Mouse (Mus musculus) forebrain, embryonic 14.5 days (tissue): ENCODE data around the gene Wnt5a. TPM values are rescaled to one million over a fixed set of nuclear protein-coding genes. Genes with fewer than 3 reads are reported as not detected.

ENCODE experiments used
- ATAC-seq: fragments of 200-750 bp; cut with Nextera tagmentation; 2 replicates; pipeline ENCODE4 v1.8.0; 2017; ENCODE audit warnings: mild to moderate bottlenecking, moderate library complexity
- DNase-seq: peaks from one replicate; pipeline ENCODE4 v3.0.0-alpha.2; 2015; ENCODE audit warnings: low spot score
- H3K27ac ChIP-seq: fragments of 300-500 bp; sonication (generic); 2 replicates; pipeline ENCODE4 v1.5.1; 2014; ENCODE audit warnings: low read depth, mild to moderate bottlenecking, control low read depth, low read length, moderate library complexity
- H3K27me3 ChIP-seq: fragments of 300-500 bp; sonication (generic); replicated peaks from 2 replicates; pipeline ENCODE4 v1.6.1; 2014; ENCODE audit warnings: low read length, control low read depth, mixed read lengths; ENCODE audit not compliant: control insufficient read depth, insufficient read depth
- H3K36me3 ChIP-seq: fragments of 300-500 bp; sonication (generic); 2 replicates; pipeline ENCODE4 v1.6.1; 2014; ENCODE audit warnings: low read length, control low read depth; ENCODE audit not compliant: control insufficient read depth, insufficient read depth
- H3K4me1 ChIP-seq: fragments of 300-500 bp; sonication (generic); 2 replicates; pipeline ENCODE4 v1.6.1; 2014; ENCODE audit warnings: antibody characterized with exemption, low read length, control low read depth; ENCODE audit not compliant: control insufficient read depth, insufficient read depth
- H3K4me2 ChIP-seq: fragments of 300-500 bp; sonication (generic); 2 replicates; pipeline ENCODE4 v1.6.1; 2014; ENCODE audit warnings: mild to moderate bottlenecking, control low read depth, low read length
- H3K4me3 ChIP-seq: fragments of 300-500 bp; sonication (generic); 2 replicates; pipeline ENCODE4 v1.5.1; 2014; ENCODE audit warnings: low read depth, low read length, control low read depth
- H3K9ac ChIP-seq: fragments of 300-500 bp; sonication (generic); 2 replicates; pipeline ENCODE4 v1.6.1; 2014; ENCODE audit warnings: mild to moderate bottlenecking, low read length, control low read depth, moderate library complexity
- H3K9me3 ChIP-seq: fragments of 300-500 bp; sonication (generic); replicated peaks from 2 replicates; pipeline ENCODE4 v1.6.1; 2016; ENCODE audit warnings: low read length, control low read depth, mixed read lengths; ENCODE audit not compliant: control insufficient read depth
- WGBS: fragments of 180-500 bp; shearing (Covaris S2); extraction: QIAGEN DNeasy Blood & Tissue Kit; methylation state at CpG from one replicate; pipeline ENCODE4 v1.1.7; 2014; 5-methylcytosine and 5-hydroxymethylcytosine counted together
- polyA plus RNA-seq: library from polyadenylated mRNA; unstranded; fragments of >200 nt; fragmentation: Nextera tagmentation; extraction: Ambion mirVana; gene quantifications from 2 replicates; pipeline ENCODE4 v1.2.1, GENCODE M21; 2014

The Wnt5a gene
- polyA plus RNA-seq, 1 experiment from 2014 or later: 12.5 TPM

DNA sequence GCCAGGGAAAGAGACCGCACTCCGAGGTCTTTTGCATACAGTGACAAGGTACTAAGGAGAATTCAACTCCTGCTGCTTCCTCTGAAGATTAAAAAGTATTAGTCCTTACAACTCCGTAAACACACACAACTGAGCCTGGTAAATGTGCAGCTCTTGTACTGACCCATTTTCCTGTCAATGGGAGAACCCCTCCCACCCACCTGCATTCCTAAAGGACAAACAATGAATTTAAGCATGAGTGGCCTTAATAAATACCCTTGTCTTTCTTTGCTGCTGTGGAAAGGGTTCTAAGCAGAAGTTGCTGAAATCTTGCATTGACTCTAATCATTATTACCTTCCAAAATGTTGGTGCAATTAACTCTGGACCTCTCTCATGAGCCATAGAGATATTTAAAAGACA is 27.8 kb upstream of the Wnt5a start:
- WGBS: 18% methylated on average over 3 of the region's 3 CpGs
- H3K4me2 ChIP-seq: no peak overlapping the region
- no peak overlapping the region for H3K4me3 ChIP-seq
- H3K27ac ChIP-seq: no peak overlapping the region
- H3K9me3 ChIP-seq: no peaks in the 10 kb centered on the region
- no peak for DNase-seq
- peaks cover 6% of the 10 kb centered on the region for H3K4me1 ChIP-seq
- H3K9ac ChIP-seq: no peak overlapping the region
- ATAC-seq: no peak
- H3K27me3 ChIP-seq: no peaks in the 10 kb centered on the region
- H3K36me3 ChIP-seq: no peaks in the 10 kb centered on the region

GRCm38 (mm10) chr14:28480866-28481265 is 23.7 kb upstream of the Wnt5a start:
- WGBS: 87% methylated on average over 1 of the region's 1 CpGs
- H3K36me3 ChIP-seq: no peaks in the 10 kb centered on the region
- no peaks in the 10 kb centered on the region for H3K9me3 ChIP-seq
- H3K4me2 ChIP-seq: no peak overlapping the region
- no peaks in the 10 kb centered on the region for H3K4me1 ChIP-seq
- H3K27me3 ChIP-seq: no peaks in the 10 kb centered on the region
- no peak for ATAC-seq
- no peak for DNase-seq
- no peak overlapping the region for H3K4me3 ChIP-seq
- H3K9ac ChIP-seq: no peak overlapping the region
- no peak overlapping the region for H3K27ac ChIP-seq

- no peak overlapping the region for H3K27ac ChIP-seq
- DNase-seq (no peak), ATAC-seq (no peak)
- no peak overlapping the region for H3K4me3 ChIP-seq
- 90% methylated on average over 4 of the region's 4 CpGs for WGBS
- no peaks in the 10 kb centered on the region for H3K9me3 ChIP-seq
- no peaks in the 10 kb centered on the region for H3K36me3 ChIP-seq
- H3K4me2 ChIP-seq: no peak overlapping the region
- H3K4me1 ChIP-seq: no peaks in the 10 kb centered on the region
- no peaks in the 10 kb centered on the region for H3K27me3 ChIP-seq
- no peak overlapping the region for H3K9ac ChIP-seq
Observed at GRCm38 (mm10) chr14:28493806-28494205, 10.7 kb upstream of the Wnt5a start.

GRCm38 (mm10) chr14:28494273-28494672 is 10.3 kb upstream of the Wnt5a start:
- H3K4me1 ChIP-seq: no peaks in the 10 kb centered on the region
- no peaks in the 10 kb centered on the region for H3K9me3 ChIP-seq
- H3K4me3 ChIP-seq: no peak overlapping the region
- ATAC-seq: no peak
- no peak overlapping the region for H3K4me2 ChIP-seq
- no peak overlapping the region for H3K27ac ChIP-seq
- DNase-seq: no peak
- 93% methylated on average over 5 of the region's 5 CpGs for WGBS
- H3K36me3 ChIP-seq: no peaks in the 10 kb centered on the region
- H3K9ac ChIP-seq: no peak overlapping the region
- H3K27me3 ChIP-seq: no peaks in the 10 kb centered on the region

GRCm38 (mm10) chr14:28501216-28501878 is 3.2 kb upstream of the Wnt5a start:
- Histone ChIP-seq H3K4me2 (no peak overlapping the region), H3K27me3 (0 out of 2 replicates have a peak, but pooled peaks cover 9% of the 10 kb centered on the region), H3K4me1 (peaks cover 5% of the 10 kb centered on the region), H3K4me3 (no peak overlapping the region), H3K9me3 (no peaks in the 10 kb centered on the region), H3K36me3 (no peaks in the 10 kb centered on the region), H3K27ac (no peak overlapping the region), H3K9ac (no peak overlapping the region)
- DNase-seq (no peak), ATAC-seq (no peak)
- WGBS: 78% methylated on average over 12 of the region's 12 CpGs

GRCm38 (mm10) chr14:28503276-28503675 is 1.3 kb upstream of the Wnt5a start:
- Histone ChIP-seq H3K36me3 (no peaks in the 10 kb centered on the region), H3K4me3 (no peak overlapping the region), H3K27me3 (peaks cover 16% of the 10 kb centered on the region), H3K27ac (no peak overlapping the region), H3K9ac (no peak overlapping the region), H3K9me3 (no peaks in the 10 kb centered on the region), H3K4me1 (peaks cover 10% of the 10 kb centered on the region), H3K4me2 (no peak overlapping the region)
- WGBS: 96% methylated on average over 2 of the region's 2 CpGs
- DNase-seq (no peak), ATAC-seq (no peak)

DNA sequence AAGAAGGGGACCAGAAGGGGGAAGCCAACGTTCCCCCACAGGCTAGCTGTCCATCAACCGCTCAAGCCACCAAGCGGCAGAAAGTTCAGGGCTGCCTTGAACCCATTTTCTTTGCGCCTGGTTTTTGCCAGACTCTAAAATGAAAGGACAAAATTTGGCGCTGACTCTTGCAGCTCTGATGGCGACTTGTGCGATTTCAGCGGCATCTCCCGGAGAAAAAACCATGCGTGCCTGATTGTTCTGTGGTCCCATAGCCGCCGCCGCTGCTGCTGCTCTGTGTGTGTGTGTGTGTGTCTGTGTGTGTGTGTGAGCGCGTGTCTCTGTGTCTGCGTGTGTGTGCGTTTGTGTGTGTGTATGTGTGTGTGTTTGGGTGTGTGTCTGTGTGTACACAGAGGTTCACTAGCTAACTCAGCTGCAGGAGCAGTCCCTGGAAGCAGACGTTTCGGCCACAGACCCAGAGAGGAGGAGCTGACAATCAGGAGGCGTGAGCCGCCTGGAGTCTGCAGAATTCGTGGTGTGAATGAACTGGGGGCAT is 568 bp downstream of the Wnt5a start:
- Histone ChIP-seq H3K36me3 (no peaks in the 10 kb centered on the region), H3K4me2 (peak overlapping the region; percentile 93), H3K27ac (peak overlapping the region; percentile 70), H3K9me3 (no peaks in the 10 kb centered on the region), H3K4me3 (peak overlapping the region; percentile 53), H3K27me3 (peaks cover 31% of the 10 kb centered on the region), H3K9ac (peak overlapping the region; percentile 71), H3K4me1 (peaks cover 19% of the 10 kb centered on the region)
- WGBS: under 1% methylated on average over 22 of the region's 22 CpGs
- ATAC-seq (peak; percentile 32), DNase-seq (peak; percentile 74)

GRCm38 (mm10) chr14:28505586-28506375 is 1.2 kb downstream of the Wnt5a start:
- peak overlapping the region; percentile 69; the same call in 1 of the 2 replicates for H3K27ac ChIP-seq
- DNase-seq (peak; percentile 59), ATAC-seq (peak; percentile 22; the same call in 1 of the 2 replicates)
- peaks cover 26% of the 10 kb centered on the region for H3K4me1 ChIP-seq
- WGBS: under 1% methylated on average over 62 of the region's 62 CpGs
- H3K4me3 ChIP-seq: peak overlapping the region; percentile 53
- no peaks in the 10 kb centered on the region for H3K9me3 ChIP-seq
- peak overlapping the region; percentile 93 for H3K4me2 ChIP-seq
- H3K27me3 ChIP-seq: peaks cover 37% of the 10 kb centered on the region
- no peaks in the 10 kb centered on the region for H3K36me3 ChIP-seq
- peak overlapping the region; percentile 71 for H3K9ac ChIP-seq
